Mouse (Mus musculus) cortical plate, adult 2 months (tissue): ENCODE data around the gene Tubb5. TPM values are rescaled to one million over a fixed set of nuclear protein-coding genes. Genes with fewer than 3 reads are reported as not detected.
A peak's percentile ranks its signal among the peaks of the same experiment; 100 is the strongest.
"Not testable (repeated sequence)": the region's sequence is repeated elsewhere in the genome, so short reads cannot be mapped to it uniquely, and the experiment has no call there.

Experiments used
- H3K27ac ChIP-seq: fragments of 200-500 bp; 2 replicates; pipeline ENCODE4 v1.5.1; 2012; ENCODE audit warnings: low read length, control low read depth, inconsistent platforms; ENCODE audit not compliant: insufficient read depth
- H3K4me1 ChIP-seq: fragments of 200-500 bp; 2 replicates; pipeline ENCODE4 v1.6.1; 2011; ENCODE audit warnings: low read length; ENCODE audit not compliant: control insufficient read depth, insufficient read depth
- H3K4me3 ChIP-seq: fragments of 200-500 bp; 2 replicates; pipeline ENCODE4 v1.5.1; 2011; ENCODE audit warnings: mild to moderate bottlenecking, low read length, control low read depth; ENCODE audit not compliant: insufficient read depth
- CTCF ChIP-seq: fragments of 200-500 bp; IDR thresholded peaks from 2 replicates; pipeline ENCODE4 v1.5.1; 2011; ENCODE audit warnings: mild to moderate bottlenecking, control low read depth, low read length; ENCODE audit not compliant: insufficient read depth; ENCODE audit errors: extremely low read depth
- POLR2A ChIP-seq: fragments of 200-500 bp; IDR thresholded peaks from 2 replicates; pipeline ENCODE4 v1.6.1; 2011; ENCODE audit warnings: mild to moderate bottlenecking, low read length, control low read depth; ENCODE audit not compliant: insufficient read depth; ENCODE audit errors: extremely low read depth
- polyA plus RNA-seq: library from polyadenylated mRNA; depleted of rRNA; stranded (reverse); fragments of >200 nt; gene quantifications from 2 replicates; pipeline ENCODE4 v1.2.3, GENCODE M21; 2012

Gene Tubb5
- polyA plus RNA-seq, 1 experiment: 474 TPM

- Histone ChIP-seq H3K27ac (no peak overlapping the region), H3K4me3 (peak overlapping the region; percentile 76), H3K4me1 (no peaks in the 10 kb centered on the region)
- TF ChIP-seq POLR2A: no peak
Observed at GRCm38 (mm10) chr17:35860831-35861197, 22.7 kb upstream of the Tubb5 start.

GRCm38 (mm10) chr17:35859835-35860234 is 21.7 kb upstream of the Tubb5 start:
- no peak for TF ChIP-seq CTCF
- no peak for TF ChIP-seq POLR2A
- Histone ChIP-seq H3K4me3 (no peak overlapping the region), H3K27ac (no peak overlapping the region), H3K4me1 (no peaks in the 10 kb centered on the region)

- Histone ChIP-seq H3K4me3 (no peak overlapping the region), H3K27ac (no peak overlapping the region)
- TF ChIP-seq POLR2A: no peak
Observed at GRCm38 (mm10) chr17:35859371-35859770, 21.3 kb upstream of the Tubb5 start.

GRCm38 (mm10) chr17:35850974-35851373 is 12.9 kb upstream of the Tubb5 start:
- no peak overlapping the region for H3K27ac ChIP-seq
- no peak overlapping the region for H3K4me3 ChIP-seq
- no peaks in the 10 kb centered on the region for H3K4me1 ChIP-seq
- TF ChIP-seq POLR2A (no peak), CTCF (no peak)

More at GRCm38 (mm10) chr17:35859371-35859770, 21.3 kb upstream of the Tubb5 start:
- H3K4me1 ChIP-seq: no peaks in the 10 kb centered on the region

- TF ChIP-seq CTCF (peak; percentile 10; the same call in 1 of the 2 replicates), POLR2A (no peak)
- H3K4me3 ChIP-seq: no peak overlapping the region
- no peak overlapping the region for H3K27ac ChIP-seq
Observed at GRCm38 (mm10) chr17:35848112-35848511, 10.0 kb upstream of the Tubb5 start.

GRCm38 (mm10) chr17:35843514-35843913 is 5.4 kb upstream of the Tubb5 start:
- H3K4me1 ChIP-seq: no peaks in the 10 kb centered on the region
- no peak for TF ChIP-seq POLR2A
- no peak for TF ChIP-seq CTCF
- H3K27ac ChIP-seq: no peak overlapping the region

More at GRCm38 (mm10) chr17:35848112-35848511, 10.0 kb upstream of the Tubb5 start:
- no peaks in the 10 kb centered on the region for H3K4me1 ChIP-seq

GRCm38 (mm10) chr17:35842006-35842405 is 3.9 kb upstream of the Tubb5 start:
- TF ChIP-seq POLR2A (no peak), CTCF (no peak)
- Histone ChIP-seq H3K4me3 (peak overlapping the region; percentile 52), H3K4me1 (no peaks in the 10 kb centered on the region), H3K27ac (no peak overlapping the region)

More at GRCm38 (mm10) chr17:35843514-35843913, 5.4 kb upstream of the Tubb5 start:
- H3K4me3 ChIP-seq: no peak overlapping the region

GRCm38 (mm10) chr17:35841076-35841950 is 3.2 kb upstream of the Tubb5 start, which contains the start of gene Mdc1:
TSS of gene Mdc1 (plus strand) at chr17:35841515.
- H3K4me1 ChIP-seq: no peaks in the 10 kb centered on the region
- H3K27ac ChIP-seq: no peak within 1 kb of the TSS
- TF ChIP-seq CTCF (no peak), POLR2A (peak; percentile 77)
- peak within 1 kb of the TSS; percentile 52 for H3K4me3 ChIP-seq

- no peak for TF ChIP-seq POLR2A
- no peak for TF ChIP-seq CTCF
- Histone ChIP-seq H3K27ac (no peak overlapping the region), H3K4me1 (no peaks in the 10 kb centered on the region), H3K4me3 (peak overlapping the region; percentile 29; the same call in 1 of the 2 replicates)
Observed at GRCm38 (mm10) chr17:35840561-35840960, 2.5 kb upstream of the Tubb5 start.

GRCm38 (mm10) chr17:35839002-35839401 is 896 bp upstream of the Tubb5 start:
- not testable (repeated sequence) for H3K27ac ChIP-seq, H3K4me1 ChIP-seq, H3K4me3 ChIP-seq
